Mouse (Mus musculus) cerebellum, adult (tissue): ENCODE results near the gene Ddx42.
A peak's percentile ranks its signal among the peaks of the same experiment; 100 is the strongest.

ENCODE experiments used
- ATAC-seq: cut with Nextera tagmentation; 2 replicates; pipeline ENCODE4 v1.9.2; 2017; ENCODE audit warnings: mild to moderate bottlenecking, moderate library complexity, mixed read lengths; ENCODE audit not compliant: insufficient number of reproducible peaks, low FRiP score, low TSS enrichment

Ddx42 gene

GRCm38 (mm10) chr11:106267311-106267852 lies 50.7 kb downstream of the Ddx42 start:
- ATAC-seq = peak; percentile 50; the same call in 1 of the 2 replicates

GRCm38 (mm10) chr11:106267871-106268270 lies 51.1 kb downstream of the Ddx42 start:
- peak; percentile 23; the same call in 1 of the 2 replicates for ATAC-seq

GRCm38 (mm10) chr11:106268326-106269059 lies 51.8 kb downstream of the Ddx42 start:
- peak; percentile 51; the same call in 1 of the 2 replicates for ATAC-seq

- no peak for ATAC-seq
Observed at GRCm38 (mm10) chr11:106269060-106269431, 52.3 kb downstream of the Ddx42 start.

GRCm38 (mm10) chr11:106271131-106271793 lies 54.5 kb downstream of the Ddx42 start:
- no peak for ATAC-seq

GRCm38 (mm10) chr11:106271794-106272643 lies 55.3 kb downstream of the Ddx42 start:
- ATAC-seq = no peak

GRCm38 (mm10) chr11:106272644-106273310 lies 56.1 kb downstream of the Ddx42 start, which contains the start of gene Smarcd2:
TSS of gene Smarcd2 (minus strand) at chr11:106272972.
- ATAC-seq = peak; percentile 67

GRCm38 (mm10) chr11:106273311-106273684 lies 56.6 kb downstream of the Ddx42 start:
- no peak for ATAC-seq

- no peak for ATAC-seq
Observed at GRCm38 (mm10) chr11:106273811-106274210, 57.1 kb downstream of the Ddx42 start.

GRCm38 (mm10) chr11:106274374-106274773 lies 57.6 kb downstream of the Ddx42 start:
- ATAC-seq = no peak

- ATAC-seq = no peak
Observed at GRCm38 (mm10) chr11:106274971-106275411, 58.3 kb downstream of the Ddx42 start.

- peak; percentile 50 for ATAC-seq
Observed at GRCm38 (mm10) chr11:106276454-106276853, 59.7 kb downstream of the Ddx42 start, which contains the start of gene Tcam1. TSS of gene Tcam1 (plus strand) at chr11:106276672.

- ATAC-seq = no peak
Observed at GRCm38 (mm10) chr11:106282452-106282851, 65.7 kb downstream of the Ddx42 start.

GRCm38 (mm10) chr11:106283371-106283770 lies 66.6 kb downstream of the Ddx42 start:
- ATAC-seq = no peak

- ATAC-seq = no peak
Observed at GRCm38 (mm10) chr11:106284126-106284525, 67.4 kb downstream of the Ddx42 start.

GRCm38 (mm10) chr11:106286206-106286605 lies 69.5 kb downstream of the Ddx42 start:
- no peak for ATAC-seq

- ATAC-seq = peak; percentile 71
Observed at GRCm38 (mm10) chr11:106286987-106287386, 70.3 kb downstream of the Ddx42 start.

- ATAC-seq = peak; percentile 58; the same call in 1 of the 2 replicates
Observed at GRCm38 (mm10) chr11:106289369-106289768, 72.6 kb downstream of the Ddx42 start.

- no peak for ATAC-seq
Observed at GRCm38 (mm10) chr11:106290376-106290775, 73.7 kb downstream of the Ddx42 start.

- no peak for ATAC-seq
Observed at GRCm38 (mm10) chr11:106291861-106292260, 75.1 kb downstream of the Ddx42 start.
